Mouse (Mus musculus): ENCODE measurements around the gene Btk. TPM values are rescaled to one million over a fixed set of nuclear protein-coding genes. Genes with fewer than 3 reads are reported as not detected.
A peak's percentile ranks its signal among the peaks of the same experiment; 100 is the strongest.
"Not testable (repeated sequence)": the region's sequence is repeated elsewhere in the genome, so short reads cannot be mapped to it uniquely, and the experiment has no call there.

Gene Btk
- total RNA-seq, 1 experiment from 2014 or later, result 0.82 TPM

- no peak for DNase-seq
Measured at GRCm38 (mm10) chrX:134580528-134581305, 2.7 kb downstream of the Btk start.

GRCm38 (mm10) chrX:134577896-134578295, 5.5 kb downstream of the Btk start:
- no peak for DNase-seq

GRCm38 (mm10) chrX:134566536-134567222, 16.7 kb downstream of the Btk start:
- no peak for DNase-seq

GRCm38 (mm10) chrX:134564326-134564725, 19.0 kb downstream of the Btk start:
- no peak for DNase-seq

GRCm38 (mm10) chrX:134554425-134554824, 28.9 kb downstream of the Btk start:
- no peak for DNase-seq

- DNase-seq, result no peak
Measured at GRCm38 (mm10) chrX:134553326-134553725, 30.0 kb downstream of the Btk start.

- no peak for DNase-seq
Measured at GRCm38 (mm10) chrX:134550903-134551302, 32.5 kb downstream of the Btk start.

GRCm38 (mm10) chrX:134547330-134547729, 36.0 kb downstream of the Btk start:
- no peak for DNase-seq

- DNase-seq, result no peak
Measured at GRCm38 (mm10) chrX:134541955-134542308, 41.4 kb downstream of the Btk start.

GRCm38 (mm10) chrX:134541145-134541954, 42.0 kb downstream of the Btk start, which contains the start of gene Timm8a1:
Gene Timm8a1, minus strand, starts transcription at chrX:134541865.
- DNase-seq, result peak; percentile 58

- no peak for DNase-seq
Measured at GRCm38 (mm10) chrX:134540414-134541135, 42.8 kb downstream of the Btk start.

- DNase-seq, result not testable (repeated sequence)
Measured at GRCm38 (mm10) chrX:134539795-134540194, 43.6 kb downstream of the Btk start.

- DNase-seq, result no peak
Measured at GRCm38 (mm10) chrX:134533346-134533745, 50.0 kb downstream of the Btk start.

GRCm38 (mm10) chrX:134525260-134525659, 58.1 kb downstream of the Btk start:
- no peak for DNase-seq

- no peak for DNase-seq
Measured at GRCm38 (mm10) chrX:134523772-134524171, 59.6 kb downstream of the Btk start.

GRCm38 (mm10) chrX:134509473-134509872, 73.9 kb downstream of the Btk start:
- DNase-seq, result no peak

GRCm38 (mm10) chrX:134507977-134508376, 75.4 kb downstream of the Btk start:
- no peak for DNase-seq

GRCm38 (mm10) chrX:134500651-134501050, 82.7 kb downstream of the Btk start:
- DNase-seq, result peak; percentile 56

Measured in adrenal gland, postnatal 25 days (tissue).